Mouse (Mus musculus) c-Kit-positive CD71-negative TER-119-negative erythroid progenitor cells, embryonic 14.5 days (primary cell): Measurements from ENCODE around the gene AI837181.

Source experiments
- DNase-seq: peaks from one replicate; pipeline ENCODE4 v3.0.0-alpha.2; 2013; ENCODE audit warnings: low read depth

Gene AI837181

DNA sequence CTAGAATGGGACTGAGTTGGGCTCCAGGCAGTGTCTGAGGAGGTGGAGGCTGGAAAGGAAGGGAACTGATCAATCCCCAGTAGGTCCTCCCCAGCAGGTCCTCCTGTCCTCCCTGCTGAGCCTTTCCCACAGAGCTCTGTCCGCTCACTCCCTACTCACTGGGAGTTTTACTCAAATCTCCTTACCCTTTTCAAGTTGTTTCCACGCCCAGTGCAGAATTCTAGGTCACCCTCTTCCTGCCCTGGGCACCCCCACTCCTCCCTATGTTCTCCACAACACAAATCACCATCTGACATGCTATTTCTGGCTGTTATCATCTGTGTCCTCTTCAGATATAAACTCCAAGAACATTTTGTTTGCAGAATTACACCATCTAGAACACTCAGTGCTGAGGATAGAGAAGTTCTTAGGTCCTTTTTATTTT is 10.4 kb upstream of the AI837181 start:
- no peak for DNase-seq

GRCm38 (mm10) chr19:5418750-5419466 is 6.0 kb upstream of the AI837181 start:
- no peak for DNase-seq

DNA sequence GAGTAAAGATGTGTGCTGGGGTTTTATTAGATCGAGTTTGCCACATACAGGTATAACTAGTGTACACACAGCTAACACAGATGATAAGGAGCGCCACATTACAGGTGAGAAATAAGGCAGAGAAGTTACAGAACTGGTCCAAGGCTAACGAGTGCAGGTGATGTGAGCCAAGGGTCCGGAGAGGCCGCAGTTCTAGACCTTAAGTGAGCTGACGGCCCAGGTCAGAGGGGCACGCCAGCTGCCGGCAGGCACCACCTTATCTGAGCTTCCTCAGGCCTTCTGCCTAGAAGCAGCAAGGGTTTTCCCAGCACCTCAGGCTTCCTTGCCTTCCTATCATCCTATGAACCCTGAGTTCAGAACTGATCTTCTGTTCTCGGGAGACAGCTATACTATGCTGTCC is 5.3 kb upstream of the AI837181 start:
- DNase-seq, result no peak

- no peak for DNase-seq
Measured at GRCm38 (mm10) chr19:5420579-5420978, 4.4 kb upstream of the AI837181 start.

- DNase-seq, result no peak
Measured at GRCm38 (mm10) chr19:5421784-5422183, 3.2 kb upstream of the AI837181 start.

DNA sequence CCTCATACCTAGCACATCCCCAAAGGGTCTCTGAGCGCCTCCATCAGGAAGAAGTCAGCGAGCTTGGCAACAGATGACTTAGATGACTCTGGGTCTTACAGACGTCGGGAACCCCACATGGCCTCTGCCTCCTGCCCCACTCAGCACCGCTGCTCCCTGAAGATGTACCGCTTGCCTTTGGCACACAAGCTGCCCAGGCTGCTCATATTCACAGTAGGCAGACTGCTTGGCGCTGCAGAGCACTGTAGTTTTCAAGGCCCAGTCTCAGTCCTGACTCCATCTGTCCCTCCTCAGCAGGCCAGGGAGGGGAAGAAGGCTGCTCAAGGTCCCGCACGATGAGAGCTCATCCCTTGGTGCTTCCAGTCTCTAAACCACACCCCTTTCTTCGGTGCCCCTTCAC is 2.7 kb upstream of the AI837181 start:
- no peak for DNase-seq

GRCm38 (mm10) chr19:5422895-5423443 is 2.0 kb upstream of the AI837181 start:
- no peak for DNase-seq

DNA sequence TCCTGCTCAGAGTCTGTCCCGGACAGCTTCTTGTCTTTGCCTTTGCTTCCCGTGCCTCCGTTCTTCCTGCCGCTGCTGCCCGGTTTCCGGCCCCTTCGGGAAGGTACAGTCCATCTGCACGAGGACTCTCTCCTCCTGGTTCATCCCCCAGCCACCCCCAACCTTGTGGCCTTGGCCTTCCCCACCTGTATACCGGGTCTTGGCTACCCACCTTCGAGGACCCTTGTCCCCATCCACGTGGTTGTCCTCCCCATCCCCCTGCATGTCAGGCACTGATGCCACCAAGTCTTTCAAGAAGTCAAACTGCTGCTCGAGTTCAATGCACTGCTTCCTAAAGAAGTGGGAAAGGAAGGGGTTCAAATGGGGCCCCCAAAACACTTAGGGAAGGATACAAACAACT is 1.4 kb upstream of the AI837181 start:
- DNase-seq, result no peak

DNA sequence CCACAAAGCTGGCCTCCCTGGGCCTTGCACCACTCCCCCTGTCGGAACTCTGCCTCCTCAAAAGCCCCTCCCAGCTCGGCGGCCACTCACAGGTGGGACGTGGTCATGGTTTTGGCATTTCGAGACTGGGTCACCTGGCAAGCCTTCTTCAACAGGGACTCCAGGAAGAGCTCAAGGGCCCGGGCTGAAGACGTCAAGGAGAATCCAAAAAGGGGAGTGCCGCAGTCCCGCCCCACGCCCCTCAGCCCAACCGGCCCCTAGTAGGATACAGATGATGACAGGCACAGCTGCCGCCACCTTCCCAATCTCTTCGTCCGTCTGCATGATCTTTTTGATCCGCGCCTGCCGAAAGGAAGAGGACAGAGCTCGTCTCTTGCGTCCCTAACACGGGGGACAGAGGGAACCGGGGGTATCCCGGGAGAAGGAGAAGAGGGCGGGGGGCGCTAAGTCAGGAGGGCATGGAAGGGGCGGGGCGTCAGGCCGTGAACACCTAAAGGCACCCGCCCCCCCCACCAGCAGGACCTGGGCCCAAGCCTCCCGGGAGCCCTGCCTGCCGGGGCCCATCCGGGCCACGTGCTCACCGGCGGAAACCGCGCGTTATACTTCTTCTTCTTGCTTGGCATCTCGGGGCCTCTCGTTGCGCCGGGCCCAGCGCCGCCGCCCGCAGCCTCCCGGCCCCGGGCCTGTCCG is 707 bp upstream of the AI837181 start:
- no peak for DNase-seq

GRCm38 (mm10) chr19:5425906-5426565 is 1.1 kb downstream of the AI837181 start:
- DNase-seq, result no peak

- no peak for DNase-seq
Measured at GRCm38 (mm10) chr19:5426640-5427290, 1.8 kb downstream of the AI837181 start.

GRCm38 (mm10) chr19:5428083-5428482 is 3.1 kb downstream of the AI837181 start:
- no peak for DNase-seq

DNA sequence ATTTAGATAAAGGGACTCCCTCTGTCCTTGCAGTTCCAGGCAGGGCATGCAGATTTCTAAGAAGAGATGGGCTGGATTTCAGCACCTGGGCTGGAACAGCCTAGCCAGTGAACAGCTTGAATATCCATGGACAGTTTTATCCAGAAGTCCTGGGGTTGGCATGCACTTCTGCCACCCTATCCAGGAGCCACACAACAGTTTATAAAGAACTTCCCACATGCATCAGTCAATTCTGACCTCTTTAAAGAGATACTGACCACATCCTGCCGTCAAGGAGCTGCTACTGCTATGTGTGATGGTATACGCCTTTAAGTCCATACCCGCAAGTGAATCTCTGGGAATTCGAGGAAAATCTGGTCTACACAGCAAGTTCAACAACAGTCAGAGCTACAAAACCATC is 4.3 kb downstream of the AI837181 start:
- DNase-seq, result no peak

DNA sequence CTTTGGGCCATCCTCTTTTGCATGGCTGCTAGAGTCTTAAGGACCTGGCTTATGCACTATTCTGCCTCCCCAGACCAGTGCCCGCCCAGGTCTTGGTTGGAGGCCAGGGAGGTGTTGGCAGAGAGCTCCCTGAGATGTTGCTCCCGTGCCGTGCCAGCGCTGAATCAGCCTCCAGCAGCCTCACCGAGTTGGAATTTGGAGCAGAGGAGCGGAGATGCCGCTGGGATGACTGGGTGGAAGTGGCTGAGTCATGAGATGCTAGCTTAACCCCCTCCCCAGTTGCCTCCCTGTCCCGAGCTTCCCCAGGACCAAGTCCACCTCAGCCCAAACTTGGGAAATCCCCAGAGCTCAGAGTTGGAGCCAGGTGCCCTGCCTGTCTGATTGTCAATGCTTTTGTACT is 4.9 kb downstream of the AI837181 start:
- no peak for DNase-seq

DNA sequence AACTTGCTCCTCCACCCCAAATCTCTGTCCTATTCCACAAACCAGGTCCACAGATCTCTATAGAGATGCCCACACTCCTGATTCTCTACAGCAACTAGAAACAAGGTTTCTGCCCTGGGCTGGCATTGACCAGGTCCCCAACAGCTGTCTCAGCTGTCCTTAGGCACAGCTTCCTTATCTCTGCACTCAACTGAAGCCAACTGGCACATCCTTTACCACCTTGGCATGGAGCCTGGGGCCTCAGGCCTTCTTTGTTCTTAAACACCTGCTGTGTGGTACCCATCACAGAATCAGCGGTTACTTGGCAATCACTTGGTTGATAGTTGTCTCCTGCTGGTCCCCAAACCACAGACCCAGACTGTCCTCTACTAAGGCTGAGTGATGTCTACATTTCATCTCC is 5.5 kb downstream of the AI837181 start:
- no peak for DNase-seq

- DNase-seq, result no peak
Measured at GRCm38 (mm10) chr19:5431911-5432464, 7.0 kb downstream of the AI837181 start.

DNA sequence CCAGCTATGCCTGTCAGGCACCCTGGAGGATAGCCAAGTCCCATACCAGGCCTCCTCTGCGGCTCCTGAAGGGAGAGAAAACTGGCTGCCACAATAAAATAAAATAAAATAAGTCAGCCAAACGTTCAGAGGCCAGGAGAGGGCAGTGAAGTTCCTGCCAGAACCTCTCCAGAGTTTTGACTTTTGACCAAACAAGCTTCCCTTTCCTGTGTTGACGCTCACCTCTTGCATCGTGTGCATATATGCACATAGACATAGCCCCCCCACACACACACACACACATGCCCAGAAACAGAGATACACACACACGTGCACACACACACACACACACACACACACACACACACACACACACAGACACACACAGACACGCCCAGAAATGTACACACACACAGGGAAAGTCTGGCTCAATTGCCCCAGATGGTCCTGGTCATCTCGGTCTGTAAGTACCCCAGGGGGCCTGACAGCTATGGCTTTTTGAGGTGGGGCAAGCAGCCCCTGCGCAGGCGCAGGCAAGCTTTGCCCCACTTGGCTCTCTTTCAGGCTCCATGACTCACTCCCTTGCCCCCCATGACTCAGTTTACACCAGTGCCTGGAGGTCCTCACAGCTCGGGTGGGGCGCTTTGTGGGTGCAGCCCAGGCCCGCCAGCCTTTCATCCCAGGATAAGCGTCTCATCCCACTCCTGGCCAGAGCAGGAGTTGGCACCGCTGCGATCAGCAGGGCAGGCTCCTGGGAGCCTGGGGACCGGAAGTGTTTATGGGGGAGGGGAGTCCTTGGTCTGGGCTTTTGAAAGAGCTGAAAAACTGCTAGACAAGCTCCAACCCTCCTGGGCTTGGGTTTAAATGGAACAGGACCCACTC is 8.3 kb downstream of the AI837181 start:
- peak; percentile 52 for DNase-seq

- no peak for DNase-seq
Measured at GRCm38 (mm10) chr19:5433951-5434350, 9.0 kb downstream of the AI837181 start.

DNA sequence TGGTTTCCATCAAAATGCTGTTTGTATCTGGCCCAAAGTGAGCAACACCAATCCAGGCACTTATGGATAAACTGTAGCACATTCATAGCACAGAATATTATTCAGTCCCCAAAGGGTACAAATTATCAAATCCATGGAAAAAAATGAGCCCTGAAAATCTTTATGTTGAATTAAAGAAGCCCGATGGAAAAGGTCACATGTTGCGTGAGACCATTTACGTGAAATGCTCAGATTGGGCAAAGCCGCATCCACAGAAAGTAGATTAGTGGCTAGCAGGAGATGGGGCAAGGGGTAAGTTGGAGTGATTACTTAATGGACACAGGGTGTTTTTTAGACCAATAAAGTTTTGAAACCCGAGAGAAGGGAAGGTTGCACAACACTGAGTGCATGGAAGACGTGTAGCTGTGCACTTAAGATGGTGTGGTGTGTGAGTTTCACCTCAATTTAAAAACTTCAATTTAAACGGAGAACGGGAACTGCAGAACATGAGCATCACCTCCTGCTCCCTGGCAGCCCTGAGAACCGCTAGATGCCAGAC is 19.5 kb downstream of the AI837181 start:
- no peak for DNase-seq

DNA sequence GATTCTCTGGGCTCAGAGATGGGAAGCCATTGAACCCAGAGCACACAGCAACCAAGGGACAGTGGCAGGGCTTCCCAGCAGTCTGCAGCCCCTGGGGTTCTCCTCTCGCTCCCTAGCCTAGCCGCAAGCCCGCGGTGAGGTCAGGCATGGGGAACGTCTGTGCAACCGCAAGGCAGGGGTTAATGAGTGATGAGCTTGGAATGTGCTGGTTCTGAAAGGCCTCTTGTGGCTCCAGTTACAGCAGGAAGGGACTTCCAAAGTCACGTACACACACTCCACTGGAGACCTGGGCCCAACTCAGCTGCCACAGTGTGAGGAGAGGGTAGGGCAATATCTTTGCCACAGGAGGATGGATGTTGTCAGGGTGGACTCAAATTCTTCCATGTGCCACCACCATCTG is 20.0 kb downstream of the AI837181 start:
- DNase-seq, result no peak

GRCm38 (mm10) chr19:5445747-5446146 is 20.8 kb downstream of the AI837181 start:
- no peak for DNase-seq
